Mouse (Mus musculus): Measurements from ENCODE around the gene Zbtb5.

- no peak for TF ChIP-seq CTCF (IDR thresholded peaks at IDR 0.05; ENCODE audit: extremely low read depth, insufficient read depth, insufficient read length, insufficient replicate concordance)
- TF ChIP-seq POLR2A (IDR thresholded peaks at IDR 0.05; ENCODE audit: low read depth, low read length), result no peak
Measured at GRCm38 (mm10) chr4:45032586-45032985, 20.4 kb upstream of the Zbtb5 start.
